In the genomic region with DNA sequence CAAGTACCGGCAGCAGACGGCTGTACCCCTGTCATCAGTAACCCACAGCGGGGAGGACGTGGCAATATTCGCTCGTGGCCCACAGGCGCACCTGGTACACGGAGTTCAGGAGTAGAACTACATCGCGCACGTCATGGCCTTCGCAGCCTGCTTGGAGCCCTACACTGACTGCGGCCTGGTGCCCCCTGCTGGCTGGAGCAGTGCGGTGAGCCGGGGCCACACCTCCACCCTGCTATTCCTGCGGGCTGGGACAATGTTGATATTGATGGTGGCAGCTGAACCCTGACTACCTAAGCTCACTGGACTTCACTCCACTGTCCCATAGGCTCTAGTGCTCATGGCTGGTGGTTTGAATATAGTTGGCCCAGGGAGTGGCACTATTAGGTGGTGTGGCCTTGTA, we compare ENCODE assay signal across 9 mouse cellular contexts. TPM values are rescaled to one million over a fixed set of nuclear protein-coding genes. Genes with fewer than 3 reads are reported as not detected.
DNase-seq lines count a peak whose midpoint lies in the region; ATAC-seq and TF ChIP-seq lines count a peak whose summit lies in the region.
"Had no signal": no experiment of that assay in that cellular context is flagged by ENCODE, and none has a peak within 500 bp of the region (broad histone marks: within the 10 kb centered on the region; RNA-seq: fewer than 3 reads in every experiment).

No protein-coding gene starts in this region.

- no peak overlapping the region for H3K9ac ChIP-seq in lung, postnatal 0 days (replicated peaks; ENCODE audit: low read depth)
- H3K9ac ChIP-seq: heart, embryonic 13.5 days; neural tube, embryonic 13.5 days had no signal

- peak; percentile 88 for ATAC-seq in granulocyte monocyte progenitor cell, adult 5-6 weeks (replicated peaks; ENCODE audit: poor library complexity, severe bottlenecking)
- ATAC-seq in lung, postnatal 0 days: peak; percentile 35; the same call in 1 of the 2 replicates

- TF ChIP-seq EP300 in lung, postnatal 0 days (IDR thresholded peaks at IDR 0.05): no peak

- H3K27me3 ChIP-seq in lung, postnatal 0 days (replicated peaks; ENCODE audit: insufficient read depth, low read length): no peaks in the 10 kb centered on the region
- H3K27me3 ChIP-seq: heart, embryonic 13.5 days; neural tube, embryonic 13.5 days had no signal

- no peak overlapping the region for H3K4me2 ChIP-seq in lung, postnatal 0 days (replicated peaks; ENCODE audit: low read depth, low read length)
- H3K4me2 ChIP-seq: heart, embryonic 13.5 days; neural tube, embryonic 13.5 days had no signal

- DNase-seq in ovary, postnatal 14 days (ENCODE audit: low spot score): peak; percentile 13
- no peak for DNase-seq in ovary, adult 18-20 months (ENCODE audit: low spot score)
- peak; percentile 64 for DNase-seq in adrenal gland, postnatal 10 days
- DNase-seq in lung, postnatal 0 days (ENCODE audit: low spot score): peak; percentile 24
- DNase-seq in thymus, postnatal 14 days: peak; percentile 54
- no peak for DNase-seq in layer of hippocampus, postnatal 14 days (ENCODE audit: low spot score in 2 of 2)

- no peaks in the 10 kb centered on the region for H3K36me3 ChIP-seq in lung, postnatal 0 days (ENCODE audit: insufficient read depth, low read length)
- H3K36me3 ChIP-seq: heart, embryonic 13.5 days; neural tube, embryonic 13.5 days had no signal

- peak; percentile 77 for TF ChIP-seq CTCF in lung, postnatal 0 days (IDR thresholded peaks at IDR 0.05)

- WGBS in lung, postnatal 0 days: 44% methylated on average over 16 of the region's 16 CpGs

- H3K27ac ChIP-seq in lung, postnatal 0 days (ENCODE audit: low read length): no peak overlapping the region
- H3K27ac ChIP-seq: heart, embryonic 13.5 days; neural tube, embryonic 13.5 days had no signal

- no peak overlapping the region for H3K4me3 ChIP-seq in lung, postnatal 0 days (ENCODE audit: low read depth, low read length)
- H3K4me3 ChIP-seq: heart, embryonic 13.5 days; neural tube, embryonic 13.5 days had no signal

- H3K4me1 ChIP-seq in lung, postnatal 0 days (ENCODE audit: insufficient read depth, low read depth, low read length): no peaks in the 10 kb centered on the region

- H3K9me3 ChIP-seq in lung, postnatal 0 days (ENCODE audit: low read length): no peaks in the 10 kb centered on the region
- H3K9me3 ChIP-seq: heart, embryonic 13.5 days; neural tube, embryonic 13.5 days had no signal

RNA-seq across cellular contexts. Expression of a gene that starts 19.0 kb away (rescaled TPM):
- not detected for total RNA-seq in adrenal gland, postnatal 10 days (2021)
- total RNA-seq in granulocyte monocyte progenitor cell, adult 5-6 weeks (2014; fragmentation: Nextera tagmentation): not detected in 2 replicates
- total RNA-seq in granulocyte monocyte progenitor cell, adult 5-6 weeks (2017): not detected in 2 replicates
- 0.06 TPM in 1 of 2 replicates, not detected in the other for polyA plus RNA-seq in lung, postnatal 0 days (2015; fragmentation: Nextera tagmentation; extraction: Ambion mirVana)
- total RNA-seq in layer of hippocampus, postnatal 14 days (2021): not detected
- polyA plus RNA-seq: heart, embryonic 13.5 days; neural tube, embryonic 13.5 days had no signal

RNA-seq across cellular contexts. Expression of a gene that starts 30.7 kb away (rescaled TPM):
- total RNA-seq in adrenal gland, postnatal 10 days (2021): not detected
- not detected in 2 replicates for total RNA-seq in granulocyte monocyte progenitor cell, adult 5-6 weeks (2014; fragmentation: Nextera tagmentation)
- total RNA-seq in granulocyte monocyte progenitor cell, adult 5-6 weeks (2017): not detected in 2 replicates
- polyA plus RNA-seq in lung, postnatal 0 days (2015; fragmentation: Nextera tagmentation; extraction: Ambion mirVana): not detected in 2 replicates
- total RNA-seq in layer of hippocampus, postnatal 14 days (2021): under 1 TPM in 1 of 2 experiments, not detected in 1; 0.14 TPM
- polyA plus RNA-seq: heart, embryonic 13.5 days; neural tube, embryonic 13.5 days had no signal

RNA-seq across cellular contexts. Expression of a gene that starts 54.1 kb away (rescaled TPM):
- total RNA-seq in adrenal gland, postnatal 10 days (2021): not detected
- total RNA-seq in granulocyte monocyte progenitor cell, adult 5-6 weeks (2014; fragmentation: Nextera tagmentation): not detected in 2 replicates
- not detected in 2 replicates for total RNA-seq in granulocyte monocyte progenitor cell, adult 5-6 weeks (2017)
- polyA plus RNA-seq in lung, postnatal 0 days (2015; fragmentation: Nextera tagmentation; extraction: Ambion mirVana): not detected in 2 replicates
- total RNA-seq in layer of hippocampus, postnatal 14 days (2021): not detected
- polyA plus RNA-seq: heart, embryonic 13.5 days; neural tube, embryonic 13.5 days had no signal

Comparison
In these comparisons a context has a peak if more than half of its experiments do, and no peak if none do; other contexts are left out.
1. DNase-seq: peak in ovary, postnatal 14 days (single experiment), adrenal gland, postnatal 10 days (single experiment), lung, postnatal 0 days (single experiment) and thymus, postnatal 14 days (single experiment); none in ovary, adult 18-20 months (single experiment) and layer of hippocampus, postnatal 14 days (0 of 2).